Mouse (Mus musculus): ENCODE results near the gene Add2.

DNA sequence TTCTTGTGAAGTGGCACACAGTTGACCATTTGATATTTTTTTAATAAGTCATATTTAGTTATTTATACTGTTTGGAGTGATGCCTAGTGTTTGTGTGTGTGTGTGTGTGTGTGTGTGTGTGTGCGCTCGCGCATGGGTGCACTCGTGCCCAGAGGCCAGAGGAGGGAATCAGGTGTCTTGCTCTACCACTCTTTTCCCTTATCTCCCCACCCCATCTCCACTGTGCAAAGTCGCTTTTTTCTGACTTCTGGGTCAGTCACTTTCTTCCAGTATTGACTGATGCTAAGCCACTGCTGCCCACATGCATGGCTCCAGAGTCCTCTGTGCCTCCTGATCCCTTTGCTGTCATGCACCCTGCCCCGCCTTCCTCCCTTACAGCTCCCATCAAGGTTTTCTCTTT is 112.8 kb downstream of the Add2 start:
- no peak for TF ChIP-seq POLR2A (IDR thresholded peaks at IDR 0.05; ENCODE audit: insufficient read depth, low read length)
- TF ChIP-seq CTCF (IDR thresholded peaks at IDR 0.05; ENCODE audit: low read depth, low read length), result no peak
- TF ChIP-seq EP300 (IDR thresholded peaks at IDR 0.05; ENCODE audit: insufficient read depth, low read depth, low read length), result no peak

Measured in ES-Bruce4 (cell line).